Mouse (Mus musculus) heart, embryonic 14.5 days (tissue): ENCODE data around the gene Ncam1. TPM values are rescaled to one million over a fixed set of nuclear protein-coding genes. Genes with fewer than 3 reads are reported as not detected.

Experiments used
- ATAC-seq: fragments of 200-750 bp; cut with Nextera tagmentation; 2 replicates; pipeline ENCODE4 v1.8.0; 2017; ENCODE audit warnings: low read depth, moderate TSS enrichment; ENCODE audit not compliant: insufficient number of reproducible peaks, insufficient read depth, low FRiP score
- H3K27ac ChIP-seq, 2 experiments: fragments of 200-500 bp in 1 of 2; fragments of 300-500 bp in 1 of 2; sonication (generic) in 1 of 2; replicated peaks in 1 of 2; 2 replicates each; pipeline ENCODE4 v1.5.1; 2012 to 2014; ENCODE audit warnings: low read depth in 2 of 2, low read length in 2 of 2, control low read depth in 1 of 2, mild to moderate bottlenecking in 1 of 2, mixed read lengths in 1 of 2; ENCODE audit not compliant: control insufficient read depth in 1 of 2, insufficient read depth in 1 of 2
- H3K27me3 ChIP-seq: fragments of 300-500 bp; sonication (generic); 2 replicates; pipeline ENCODE4 v1.6.1; 2014; ENCODE audit warnings: mild to moderate bottlenecking, low read length, control low read depth; ENCODE audit not compliant: control insufficient read depth, insufficient read depth
- H3K36me3 ChIP-seq: fragments of 300-500 bp; sonication (generic); 2 replicates; pipeline ENCODE4 v1.6.1; 2014; ENCODE audit warnings: mild to moderate bottlenecking, control low read depth, low read length, mixed read lengths; ENCODE audit not compliant: control insufficient read depth, insufficient read depth
- H3K4me1 ChIP-seq, 2 experiments: fragments of 200-500 bp in 1 of 2; fragments of 300-500 bp in 1 of 2; sonication (generic) in 1 of 2; 2 replicates each; pipeline ENCODE4 v1.6.1; 2012 to 2014; ENCODE audit warnings: low read length in 2 of 2, control low read depth in 1 of 2, mixed read lengths in 1 of 2; ENCODE audit not compliant: control insufficient read depth in 2 of 2, insufficient read depth in 2 of 2
- H3K4me2 ChIP-seq: fragments of 300-500 bp; sonication (generic); 2 replicates; pipeline ENCODE4 v1.6.1; 2014; ENCODE audit warnings: mild to moderate bottlenecking, low read length
- H3K4me3 ChIP-seq, 2 experiments: fragments of 200-500 bp in 1 of 2; fragments of 300-500 bp in 1 of 2; sonication (generic) in 1 of 2; 2 replicates each; pipeline ENCODE4 v1.5.1; 2012 to 2014; ENCODE audit warnings: low read length in 2 of 2, mild to moderate bottlenecking in 2 of 2, control low read depth in 1 of 2, low read depth in 1 of 2, moderate library complexity in 1 of 2; ENCODE audit not compliant: control insufficient read depth in 1 of 2, insufficient read depth in 1 of 2
- H3K9ac ChIP-seq: fragments of 300-500 bp; sonication (generic); 2 replicates; pipeline ENCODE4 v1.6.1; 2014; ENCODE audit warnings: mild to moderate bottlenecking, low read length
- H3K9me3 ChIP-seq: fragments of 300-500 bp; sonication (generic); 2 replicates; pipeline ENCODE4 v1.6.1; 2016; ENCODE audit warnings: low read length, control low read depth; ENCODE audit not compliant: control insufficient read depth
- WGBS: fragments of 180-500 bp; shearing (Covaris S2); extraction: QIAGEN DNeasy Blood & Tissue Kit; methylation state at CpG from one replicate; pipeline ENCODE4 v1.1.7; 2014; 5-methylcytosine and 5-hydroxymethylcytosine counted together
- polyA plus RNA-seq: library from polyadenylated mRNA; unstranded; fragments of >200 nt; fragmentation: Nextera tagmentation; extraction: Ambion mirVana; gene quantifications from 2 replicates; pipeline ENCODE4 v1.2.1, GENCODE M21; 2014

Ncam1 gene
- polyA plus RNA-seq, 1 experiment from 2014 or later = 104 TPM

DNA sequence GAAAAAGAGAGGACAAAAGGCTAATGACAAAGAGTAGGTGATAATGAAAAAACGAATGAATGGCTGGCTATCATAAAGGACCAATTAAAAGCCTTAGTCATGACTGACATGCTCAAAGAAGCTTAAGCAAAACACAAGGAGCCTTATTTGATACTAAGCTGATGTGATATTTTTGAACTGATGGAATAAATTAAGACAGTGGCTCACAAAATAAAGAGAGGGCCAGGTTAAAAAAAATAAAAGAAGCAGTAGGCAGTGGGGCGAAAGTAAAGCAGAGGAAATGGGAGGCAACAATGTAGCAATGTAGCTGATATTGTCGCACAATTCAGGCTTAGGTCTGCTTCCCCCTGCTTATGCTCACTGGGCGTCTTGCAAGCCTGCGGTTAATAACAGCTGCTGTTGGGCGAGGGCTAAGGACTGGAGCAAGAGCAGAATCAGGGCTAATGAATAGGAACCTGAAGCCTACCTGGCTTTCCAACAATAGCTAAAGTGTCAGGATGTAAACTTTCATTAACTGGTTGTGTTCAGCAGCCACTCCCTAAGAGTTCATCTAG lies 126.0 kb downstream of the Ncam1 start:
- H3K4me2 ChIP-seq = no peak overlapping the region
- peaks cover 5% of the 10 kb centered on the region; the same call in 1 of the 2 replicates for H3K36me3 ChIP-seq
- H3K4me1 ChIP-seq = peaks cover 7 to 11% of the 10 kb centered on the region in 2 experiments; a peak in 3 of 4 replicates
- H3K4me3 ChIP-seq = no peak overlapping the region
- H3K9me3 ChIP-seq = no peaks in the 10 kb centered on the region
- no peak overlapping the region for H3K9ac ChIP-seq
- 59% methylated on average over 6 of the region's 6 CpGs for WGBS
- H3K27ac ChIP-seq = no peak overlapping the region
- H3K27me3 ChIP-seq = no peaks in the 10 kb centered on the region
- ATAC-seq = no peak

DNA sequence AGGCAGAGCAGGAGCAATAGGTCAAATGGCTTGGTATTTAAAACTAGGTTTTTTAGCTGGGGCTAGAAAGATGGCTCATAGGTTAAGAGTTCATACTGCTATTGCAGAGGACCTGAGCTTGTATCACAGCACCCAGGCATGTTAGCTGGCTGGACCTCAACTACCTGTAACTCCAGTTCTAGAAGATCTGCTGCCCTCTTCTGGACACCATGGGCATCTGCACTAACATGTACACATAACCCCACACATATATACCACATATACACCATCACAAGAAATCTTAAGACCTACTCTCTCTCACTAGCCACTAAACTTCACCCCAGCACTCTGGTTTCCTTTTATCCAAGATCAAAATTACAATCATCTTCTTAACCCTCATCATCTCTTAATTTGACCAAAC lies 131.7 kb downstream of the Ncam1 start:
- ATAC-seq = no peak
- Histone ChIP-seq H3K27me3 (no peaks in the 10 kb centered on the region), H3K4me3 (no peak overlapping the region), H3K27ac (no peak overlapping the region), H3K36me3 (peaks cover 5% of the 10 kb centered on the region; the same call in 1 of the 2 replicates), H3K9ac (no peak overlapping the region), H3K4me1 (no peaks in the 10 kb centered on the region; a peak in 1 of 4 replicates), H3K4me2 (no peak overlapping the region), H3K9me3 (peaks cover 3% of the 10 kb centered on the region; the same call in 1 of the 2 replicates)

DNA sequence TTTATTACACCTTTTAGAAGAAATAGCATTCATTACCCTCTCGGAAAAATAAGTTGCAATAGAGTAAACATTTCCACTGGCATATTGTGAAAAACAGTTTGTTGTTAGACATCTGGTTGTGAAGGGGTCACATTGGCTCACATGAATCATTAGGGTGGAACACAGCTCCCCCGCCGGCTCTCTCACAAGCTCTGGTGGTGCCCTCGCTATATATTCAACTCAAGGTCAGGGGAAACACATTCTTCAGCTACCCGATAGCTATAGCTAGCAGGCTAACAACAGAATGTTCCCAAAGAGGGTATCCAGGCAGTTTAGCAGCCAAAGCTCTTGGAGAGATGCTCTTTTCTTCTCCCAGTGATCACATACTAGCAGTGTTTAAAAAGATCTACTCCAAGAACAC lies 133.4 kb downstream of the Ncam1 start:
- ATAC-seq = no peak; the same call in 1 of the 2 replicates
- WGBS = 47% methylated on average over 5 of the region's 5 CpGs
- no peak overlapping the region; a peak in 1 of 4 replicates for H3K27ac ChIP-seq

DNA sequence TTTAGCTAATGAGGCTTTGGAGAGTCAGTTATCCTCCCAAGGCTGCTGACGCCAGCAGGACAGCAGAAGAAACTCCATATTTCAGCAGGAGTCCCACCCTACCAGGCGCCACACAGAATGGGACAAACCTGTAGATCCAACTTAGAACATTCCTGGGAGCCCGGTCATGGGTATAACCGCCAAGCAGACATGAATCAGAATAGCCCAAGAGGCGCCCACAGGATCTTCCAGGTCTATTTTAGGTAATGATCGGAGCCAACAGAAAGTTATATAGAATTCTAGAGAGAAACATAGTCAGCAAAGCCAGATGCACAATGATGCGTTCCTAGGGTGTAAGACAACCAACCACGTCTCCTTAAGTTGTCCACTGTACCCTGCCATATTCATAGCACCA lies 134.8 kb downstream of the Ncam1 start:
- no peaks in the 10 kb centered on the region for H3K36me3 ChIP-seq
- H3K9me3 ChIP-seq = peaks cover 3% of the 10 kb centered on the region; the same call in 1 of the 2 replicates
- H3K27me3 ChIP-seq = no peaks in the 10 kb centered on the region
- no peak for ATAC-seq
- H3K4me1 ChIP-seq = peaks cover 0 to 6% of the 10 kb centered on the region in 2 experiments; a peak in 2 of 4 replicates
- no peak overlapping the region for H3K4me3 ChIP-seq
- H3K27ac ChIP-seq = no peak overlapping the region
- H3K4me2 ChIP-seq = no peak overlapping the region
- 83% methylated on average over 8 of the region's 8 CpGs for WGBS
- H3K9ac ChIP-seq = no peak overlapping the region

More for the DNA sequence above, 133.4 kb downstream of the Ncam1 start:
- H3K4me3 ChIP-seq = no peak overlapping the region
- H3K27me3 ChIP-seq = no peaks in the 10 kb centered on the region
- H3K4me2 ChIP-seq = no peak overlapping the region
- H3K9me3 ChIP-seq = peaks cover 3% of the 10 kb centered on the region; the same call in 1 of the 2 replicates
- H3K9ac ChIP-seq = no peak overlapping the region
- H3K36me3 ChIP-seq = peaks cover 5% of the 10 kb centered on the region; the same call in 1 of the 2 replicates
- peaks cover 0 to 6% of the 10 kb centered on the region in 2 experiments; a peak in 2 of 4 replicates for H3K4me1 ChIP-seq

DNA sequence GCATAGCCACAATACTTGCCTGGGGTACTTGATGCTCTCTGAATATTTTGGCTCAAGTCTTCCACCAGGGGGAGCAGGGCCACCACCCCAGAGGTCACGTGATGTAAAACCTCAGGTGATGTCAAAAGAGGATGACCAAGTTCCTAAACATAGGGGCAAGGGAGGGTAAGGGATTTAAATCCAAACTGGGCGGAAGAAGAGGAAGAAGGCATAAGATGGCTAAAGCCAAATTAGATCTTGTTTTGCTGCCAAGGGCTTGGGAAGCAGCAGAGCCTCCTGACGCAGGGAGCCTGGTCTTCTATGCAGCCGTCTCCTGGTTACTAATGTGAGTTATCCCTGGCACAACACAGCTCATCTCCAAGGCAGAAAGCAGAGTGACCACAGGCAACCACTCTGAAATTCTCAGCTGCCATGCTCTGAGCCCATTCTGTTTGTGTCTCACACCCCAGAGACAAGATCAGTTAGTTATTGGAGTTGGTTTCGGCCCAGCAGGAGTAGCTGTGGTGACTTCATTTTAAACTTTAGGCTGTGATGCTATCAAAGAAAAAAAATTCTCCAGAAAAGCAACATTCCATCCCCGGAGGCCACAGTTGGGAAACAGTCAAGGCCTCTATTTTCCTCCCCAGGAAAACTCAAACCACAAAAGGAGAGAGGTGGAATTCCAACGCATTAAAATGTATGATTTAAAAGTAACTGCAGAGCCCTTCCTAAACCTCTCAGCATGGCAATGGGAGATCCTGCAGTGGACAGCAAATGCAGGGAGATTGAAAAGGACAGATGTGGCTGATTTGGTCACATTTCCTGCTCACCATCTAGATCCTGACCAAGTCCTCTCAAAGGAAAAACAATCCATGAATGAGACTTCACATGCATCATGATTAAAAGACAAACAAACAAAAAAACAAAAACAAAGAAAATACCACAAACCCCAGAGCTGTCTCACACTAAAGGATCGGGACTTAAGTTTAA lies 135.5 kb downstream of the Ncam1 start:
- Histone ChIP-seq H3K27me3 (no peaks in the 10 kb centered on the region), H3K9ac (no peak overlapping the region), H3K27ac (no peak overlapping the region), H3K9me3 (peaks cover 3% of the 10 kb centered on the region; the same call in 1 of the 2 replicates), H3K4me3 (no peak overlapping the region), H3K4me1 (peaks cover 0 to 6% of the 10 kb centered on the region in 2 experiments; a peak in 2 of 4 replicates), H3K4me2 (no peak overlapping the region), H3K36me3 (no peaks in the 10 kb centered on the region)
- ATAC-seq = no peak
- 88% methylated on average over 8 of the region's 8 CpGs for WGBS

DNA sequence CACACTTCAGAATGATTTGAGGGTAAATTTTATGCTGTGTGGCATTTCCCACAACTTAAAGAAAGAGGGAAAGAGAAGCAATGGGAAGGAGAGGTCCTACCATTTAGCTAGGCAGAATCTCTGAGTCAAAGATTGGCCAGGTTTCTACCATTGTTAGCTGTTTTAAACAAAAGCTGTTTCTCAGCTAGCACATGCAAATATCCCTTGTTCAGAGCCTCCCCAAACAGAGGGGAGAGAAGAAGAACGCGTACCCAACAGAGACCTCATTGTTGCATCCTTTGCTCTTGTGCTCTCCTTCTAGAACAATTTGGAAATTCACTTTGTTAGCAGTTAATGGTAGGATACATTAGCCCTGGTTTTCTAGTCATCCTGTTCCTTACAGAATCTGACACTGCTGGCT lies 137.2 kb downstream of the Ncam1 start:
- no peak overlapping the region for H3K9ac ChIP-seq
- H3K4me3 ChIP-seq = no peak overlapping the region
- no peaks in the 10 kb centered on the region for H3K36me3 ChIP-seq
- peaks cover 0 to 6% of the 10 kb centered on the region in 2 experiments; a peak in 2 of 4 replicates for H3K4me1 ChIP-seq
- H3K9me3 ChIP-seq = no peaks in the 10 kb centered on the region
- no peaks in the 10 kb centered on the region for H3K27me3 ChIP-seq
- H3K4me2 ChIP-seq = no peak overlapping the region
- WGBS = 81% methylated on average over 2 of the region's 2 CpGs
- no peak for ATAC-seq
- H3K27ac ChIP-seq = no peak overlapping the region

DNA sequence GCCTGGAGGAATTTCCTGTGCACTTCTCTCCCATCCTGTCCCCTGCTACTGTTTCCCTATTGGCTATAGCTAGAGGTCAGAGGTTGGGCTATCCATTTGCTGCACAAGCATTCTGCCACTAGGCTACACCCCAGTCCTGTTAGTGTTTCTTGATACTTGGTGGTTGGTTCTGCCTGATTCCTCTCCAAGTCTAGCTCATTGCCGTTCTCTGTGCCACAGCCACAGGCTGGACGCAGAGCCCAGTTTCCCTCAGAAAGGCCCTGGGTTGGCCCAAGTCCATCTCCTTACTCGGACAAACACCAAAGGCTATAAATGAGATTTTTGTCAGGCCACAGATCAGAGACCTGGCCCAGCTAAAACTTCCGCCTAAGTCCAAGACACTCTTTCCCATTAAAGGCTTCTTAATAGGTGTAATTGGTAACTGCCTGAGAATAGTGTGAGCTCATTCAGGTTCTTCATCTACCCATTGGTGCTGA lies 140.3 kb downstream of the Ncam1 start:
- ATAC-seq = no peak
- peaks cover 0 to 6% of the 10 kb centered on the region in 2 experiments; a peak in 2 of 4 replicates for H3K4me1 ChIP-seq
- no peak overlapping the region for H3K9ac ChIP-seq
- 88% methylated on average over 4 of the region's 4 CpGs for WGBS
- H3K4me2 ChIP-seq = no peak overlapping the region
- 0 out of 2 replicates have a peak, but pooled peaks cover 4% of the 10 kb centered on the region for H3K36me3 ChIP-seq
- no peaks in the 10 kb centered on the region for H3K9me3 ChIP-seq
- H3K27ac ChIP-seq = no peak overlapping the region
- H3K4me3 ChIP-seq = no peak overlapping the region
- H3K27me3 ChIP-seq = no peaks in the 10 kb centered on the region
